Mouse (Mus musculus) cerebellum, postnatal 36 days (tissue): ENCODE measurements at regions not wholly inside any gene's neighbourhood (a gene's known extent, or its start where the extent isn't known, plus 50 kb on each side); places are given as distances from the start of the nearest gene placed in this dataset.

Experiments used
- DNase-seq, 2 experiments: peaks; one replicate each; pipeline ENCODE4 v3.0.0; 2021 to 2022; ENCODE audit warnings: mixed read lengths in 2 of 2

- no peak for DNase-seq
Measured at GRCm38 (mm10) chr15:27132761-27133160, 237.4 kb upstream of the Fbxl7 start.

- no peak for DNase-seq
Measured at GRCm38 (mm10) chr15:27137580-27137979, 242.2 kb upstream of the Fbxl7 start.

GRCm38 (mm10) chr15:27145860-27146259 lies 250.5 kb upstream of the Fbxl7 start:
- DNase-seq: no peak

GRCm38 (mm10) chr15:27160986-27161385 lies 265.6 kb upstream of the Fbxl7 start:
- DNase-seq: no peak

- no peak for DNase-seq
Measured at GRCm38 (mm10) chr15:27167484-27167883, 272.1 kb upstream of the Fbxl7 start.

GRCm38 (mm10) chr15:27169846-27170245 lies 274.5 kb upstream of the Fbxl7 start:
- no peak for DNase-seq

GRCm38 (mm10) chr15:27173506-27173905 lies 278.1 kb upstream of the Fbxl7 start:
- DNase-seq: no peak

- DNase-seq: no peak
Measured at GRCm38 (mm10) chr15:27178084-27178935, 282.9 kb upstream of the Fbxl7 start.

GRCm38 (mm10) chr15:27189699-27190098 lies 276.8 kb upstream of the Ank start:
- DNase-seq: peak; percentile 39 to 57

- no peak for DNase-seq
Measured at GRCm38 (mm10) chr15:27201513-27201912, 265.0 kb upstream of the Ank start.

GRCm38 (mm10) chr15:27204888-27205287 lies 261.6 kb upstream of the Ank start:
- no peak for DNase-seq

GRCm38 (mm10) chr15:27207446-27207845 lies 259.0 kb upstream of the Ank start:
- no peak for DNase-seq

- DNase-seq: no peak
Measured at GRCm38 (mm10) chr15:27216387-27216786, 250.1 kb upstream of the Ank start.

GRCm38 (mm10) chr15:27219126-27219738 lies 247.2 kb upstream of the Ank start:
- no peak for DNase-seq

GRCm38 (mm10) chr15:27223610-27224511 lies 242.6 kb upstream of the Ank start:
- DNase-seq: no peak

- no peak for DNase-seq
Measured at GRCm38 (mm10) chr15:27224512-27224850, 242.0 kb upstream of the Ank start.

- no peak for DNase-seq
Measured at GRCm38 (mm10) chr15:27232804-27233203, 233.7 kb upstream of the Ank start.

GRCm38 (mm10) chr15:27234770-27235169 lies 231.7 kb upstream of the Ank start:
- DNase-seq: peak; percentile 35 to 48

- no peak for DNase-seq
Measured at GRCm38 (mm10) chr15:27238301-27238700, 228.2 kb upstream of the Ank start.

- no peak for DNase-seq
Measured at GRCm38 (mm10) chr15:27246302-27246701, 220.2 kb upstream of the Ank start.

GRCm38 (mm10) chr15:27258984-27259853 lies 207.3 kb upstream of the Ank start:
- no peak for DNase-seq

- no peak for DNase-seq
Measured at GRCm38 (mm10) chr15:27259854-27260191, 206.7 kb upstream of the Ank start.

- no peak for DNase-seq
Measured at GRCm38 (mm10) chr15:27270203-27270602, 196.3 kb upstream of the Ank start.
